Mouse (Mus musculus): Measurements from ENCODE around the gene Lrfn5.
A peak's percentile ranks its signal among the peaks of the same experiment; 100 is the strongest.

The Lrfn5 gene

GRCm38 (mm10) chr12:61522829-61523370 lies at the start of gene Lrfn5:
TSS of gene Lrfn5 (plus strand) at chr12:61523150.
- DNase-seq (ENCODE audit: extremely low read depth, low read depth) = no peak

GRCm38 (mm10) chr12:61521501-61522147 lies 1.3 kb upstream of the Lrfn5 start:
- no peak for DNase-seq (ENCODE audit: extremely low read depth, low read depth)

- DNase-seq (ENCODE audit: extremely low read depth, low read depth) = no peak
Observed at GRCm38 (mm10) chr12:61522148-61522828, 662 bp upstream of the Lrfn5 start.

GRCm38 (mm10) chr12:61523631-61524182 lies 757 bp downstream of the Lrfn5 start:
- no peak for DNase-seq (ENCODE audit: extremely low read depth, low read depth)

GRCm38 (mm10) chr12:61524183-61524651 lies 1.3 kb downstream of the Lrfn5 start:
- DNase-seq (ENCODE audit: extremely low read depth, low read depth) = no peak

- no peak for DNase-seq (ENCODE audit: extremely low read depth, low read depth)
Observed at GRCm38 (mm10) chr12:61526199-61526598, 3.2 kb downstream of the Lrfn5 start.

DNA sequence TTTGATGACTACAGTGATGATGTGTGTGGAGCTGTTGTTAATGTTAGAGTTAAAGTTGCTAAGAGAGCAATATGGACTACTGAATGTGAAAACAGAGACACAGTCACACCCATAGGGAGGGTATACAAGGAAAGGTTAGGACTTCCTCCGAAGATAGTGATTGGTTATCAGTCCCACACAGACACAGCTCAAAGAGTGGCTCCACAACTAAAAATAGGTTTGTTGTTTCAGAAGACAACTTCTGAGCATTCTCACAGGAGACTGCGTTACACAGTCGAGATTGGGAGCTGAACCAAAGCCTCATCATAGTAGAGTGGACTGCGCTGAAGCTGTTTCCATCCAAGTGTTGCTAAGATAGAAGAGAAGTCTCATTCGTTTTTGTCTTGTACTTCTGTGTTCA lies 57.0 kb downstream of the Lrfn5 start:
- peak; percentile 55 for DNase-seq (ENCODE audit: extremely low read depth, low read depth)

GRCm38 (mm10) chr12:61600305-61600704 lies 77.4 kb downstream of the Lrfn5 start:
- peak; percentile 76 for DNase-seq (ENCODE audit: extremely low read depth, low read depth)

DNA sequence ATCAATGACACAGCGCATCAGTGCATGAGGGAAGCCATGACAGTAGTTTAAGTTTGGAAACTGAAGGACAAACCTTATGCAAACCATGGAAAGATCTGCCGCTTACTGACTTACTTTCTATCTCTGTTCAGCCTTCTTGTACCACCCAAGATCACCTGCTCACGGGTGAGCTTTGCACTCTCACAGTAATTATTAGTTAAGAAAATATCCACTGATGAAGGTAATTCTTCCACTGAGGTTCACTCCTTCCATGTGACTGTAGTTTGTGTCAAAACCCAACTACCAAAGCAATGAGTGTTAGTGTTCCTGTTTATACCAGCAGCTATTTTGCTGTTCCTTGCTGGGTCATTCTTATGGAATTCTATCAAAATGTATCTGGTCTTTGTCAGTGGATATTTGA lies 84.9 kb downstream of the Lrfn5 start:
- no peak for DNase-seq (ENCODE audit: extremely low read depth, low read depth)

DNA sequence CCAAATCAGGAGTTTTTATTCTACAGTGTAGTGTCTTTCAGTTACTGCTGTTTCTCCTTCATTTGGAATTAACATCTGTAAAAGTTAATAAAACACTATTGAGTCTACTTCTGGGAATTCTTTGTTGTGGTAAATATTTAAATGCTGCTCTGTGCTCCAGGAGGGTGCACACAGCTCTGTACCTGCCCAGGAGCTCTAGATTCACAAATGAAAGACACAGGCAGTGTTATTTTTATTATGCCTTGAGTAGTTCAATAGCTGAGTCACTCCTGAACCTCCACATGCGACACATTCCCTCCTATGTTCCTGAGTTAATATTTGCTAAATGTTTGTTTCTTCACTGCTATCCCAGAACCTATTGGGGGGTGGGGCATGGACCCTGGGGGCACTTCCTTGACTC lies 87.1 kb downstream of the Lrfn5 start:
- DNase-seq (ENCODE audit: extremely low read depth, low read depth) = no peak

- no peak for DNase-seq (ENCODE audit: extremely low read depth, low read depth)
Observed at GRCm38 (mm10) chr12:61624532-61624931, 101.6 kb downstream of the Lrfn5 start.

- DNase-seq (ENCODE audit: extremely low read depth, low read depth) = no peak
Observed at GRCm38 (mm10) chr12:61654380-61654779, 131.4 kb downstream of the Lrfn5 start.

- no peak for DNase-seq (ENCODE audit: extremely low read depth, low read depth)
Observed at GRCm38 (mm10) chr12:61723158-61723557, 200.2 kb downstream of the Lrfn5 start.

GRCm38 (mm10) chr12:61807073-61807605 lies 284.2 kb downstream of the Lrfn5 start:
- DNase-seq (ENCODE audit: extremely low read depth, low read depth) = no peak

DNA sequence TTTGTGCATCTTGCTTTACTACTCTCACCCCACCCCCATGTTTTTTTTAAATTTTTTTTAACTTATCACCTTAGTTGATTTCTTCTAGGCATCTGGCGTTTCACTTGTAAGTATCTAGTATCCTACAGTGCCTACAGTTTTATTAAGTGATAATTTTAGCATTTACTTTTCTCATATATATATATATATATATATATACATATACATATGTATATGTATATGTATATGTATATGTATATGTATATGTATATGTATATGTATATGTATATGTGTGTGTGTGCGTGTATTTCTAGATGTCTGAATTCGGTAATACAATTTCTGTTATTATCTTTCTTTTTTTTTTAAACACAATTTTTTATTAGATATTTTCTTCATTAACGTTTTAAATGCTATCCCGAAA lies 300.7 kb downstream of the Lrfn5 start:
- no peak for DNase-seq (ENCODE audit: extremely low read depth, low read depth)

DNA sequence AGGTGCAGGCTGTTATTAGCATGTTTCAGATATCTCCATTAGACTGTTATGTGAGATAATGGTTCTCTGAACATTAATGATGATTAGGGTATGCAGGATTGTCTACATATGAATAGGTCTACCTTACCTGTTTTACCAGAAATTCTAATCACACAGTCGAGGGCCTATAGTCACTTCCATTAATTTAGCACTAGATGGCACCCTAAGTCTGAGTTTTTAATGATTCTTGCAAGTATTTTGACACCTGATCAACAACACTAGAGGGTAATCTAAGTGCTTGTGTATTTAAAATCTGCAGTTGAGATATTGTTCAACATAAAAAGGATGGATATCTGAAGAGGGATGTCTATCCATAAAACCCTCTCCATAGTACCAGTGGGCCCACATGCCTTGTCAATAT lies 303.4 kb downstream of the Lrfn5 start:
- DNase-seq (ENCODE audit: extremely low read depth, low read depth) = peak; percentile 26

DNA sequence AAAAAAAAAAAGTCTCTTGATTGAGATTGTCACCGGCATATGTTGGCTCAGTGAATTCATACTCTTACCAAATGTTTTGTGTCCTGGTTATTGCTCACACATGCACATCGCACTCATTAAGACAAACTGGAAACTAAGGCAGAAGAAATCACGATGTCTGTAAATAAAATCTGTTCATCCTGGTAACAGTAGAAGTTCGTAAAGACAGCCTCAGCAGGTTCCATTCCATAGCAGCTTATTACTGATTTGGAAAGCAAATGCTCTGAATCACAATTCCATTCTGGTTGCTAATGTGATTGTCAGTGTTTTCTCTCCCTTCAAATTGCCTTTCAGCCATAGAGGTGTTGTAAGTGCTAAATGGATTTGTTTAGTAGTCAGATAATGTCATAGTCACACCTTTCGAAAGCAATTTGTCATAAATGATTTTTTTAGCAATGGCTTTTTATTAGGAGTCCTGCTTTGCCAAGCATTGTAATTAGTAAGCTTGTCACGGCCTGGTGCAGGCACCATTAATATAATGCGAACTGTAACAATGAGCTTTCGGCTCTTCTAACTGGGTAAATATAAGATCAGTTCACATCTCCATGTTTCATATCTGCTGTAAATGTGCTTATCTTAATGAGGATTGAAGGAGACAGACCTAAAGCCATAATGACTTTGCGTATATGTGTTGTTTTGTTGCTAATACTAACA lies 319.8 kb downstream of the Lrfn5 start:
- DNase-seq (ENCODE audit: extremely low read depth, low read depth) = no peak

DNA sequence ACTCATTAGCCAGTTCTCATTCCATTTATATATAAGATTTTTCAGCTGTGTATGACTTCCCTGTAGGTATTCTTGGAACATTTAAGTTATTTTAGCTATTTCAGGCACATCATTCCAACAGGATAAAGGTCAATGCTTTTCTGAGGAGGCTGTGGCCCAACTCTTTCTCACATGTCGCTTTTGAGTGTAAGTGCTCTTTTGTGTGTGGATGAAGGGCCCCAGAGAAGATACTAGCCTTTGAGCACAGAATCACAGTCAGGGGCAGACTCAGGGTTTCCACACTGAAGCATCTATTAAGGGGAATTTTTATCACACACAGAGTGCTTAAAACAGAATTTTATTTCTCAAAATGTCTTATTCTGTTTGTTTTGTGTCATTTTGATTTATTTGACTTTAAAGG lies 331.2 kb downstream of the Lrfn5 start:
- no peak for DNase-seq (ENCODE audit: extremely low read depth, low read depth)
